Mouse (Mus musculus): Measurements from ENCODE around the gene Map1b. TPM values are rescaled to one million over a fixed set of nuclear protein-coding genes. Genes with fewer than 3 reads are reported as not detected.
A peak's percentile ranks its signal among the peaks of the same experiment; 100 is the strongest.

Map1b gene
- total and polyA plus RNA-seq, 3 experiments, result 2.1 to 14.6 (median 10.2) TPM

GRCm38 (mm10) chr13:99399373-99399772, 117.0 kb downstream of the Map1b start:
- intact Hi-C loops (cut with DNase I), result no loop called here
- Histone ChIP-seq H3K9ac (ENCODE audit: low read depth, low read length) (no peak overlapping the region), H3K79me2 (replicated peaks; ENCODE audit: control insufficient read depth, insufficient read depth, low read length) (no peaks in the 10 kb centered on the region), H3K27me3 (ENCODE audit: control insufficient read depth, insufficient read depth, low read length) (no peaks in the 10 kb centered on the region), H3K4me1 (ENCODE audit: control insufficient read depth, insufficient read depth, low read length) (peaks cover 5% of the 10 kb centered on the region), H3K27ac (no peak overlapping the region), H3K36me3 (ENCODE audit: control insufficient read depth, insufficient read depth, low read length) (no peaks in the 10 kb centered on the region; the same call in 1 of the 2 replicates), H3K4me3 (no peak overlapping the region)
- WGBS, result 77% methylated on average over 4 of the region's 4 CpGs
- no peak for DNase-seq
- TF ChIP-seq POLR2A (IDR thresholded peaks at IDR 0.05; ENCODE audit: insufficient read depth, low read depth, low read length), result no peak
- no peak for TF ChIP-seq EP300 (IDR thresholded peaks at IDR 0.05; ENCODE audit: insufficient read depth, low read depth, low read length)
- TF ChIP-seq CTCF (IDR thresholded peaks at IDR 0.05), result no peak

- WGBS, result 80% methylated on average over 12 of the region's 12 CpGs
Observed at GRCm38 (mm10) chr13:99398149-99398701, 118.1 kb downstream of the Map1b start.

GRCm38 (mm10) chr13:99397228-99397627, 119.1 kb downstream of the Map1b start:
- TF ChIP-seq EP300 (IDR thresholded peaks at IDR 0.05; ENCODE audit: insufficient read depth, low read depth, low read length), result no peak
- TF ChIP-seq POLR2A (IDR thresholded peaks at IDR 0.05; ENCODE audit: insufficient read depth, low read depth, low read length), result no peak
- no peak for TF ChIP-seq CTCF (IDR thresholded peaks at IDR 0.05)
- Histone ChIP-seq H3K4me3 (no peak overlapping the region), H3K27ac (no peak overlapping the region), H3K9ac (ENCODE audit: low read depth, low read length) (no peak overlapping the region), H3K27me3 (ENCODE audit: control insufficient read depth, insufficient read depth, low read length) (no peaks in the 10 kb centered on the region), H3K36me3 (ENCODE audit: control insufficient read depth, insufficient read depth, low read length) (no peaks in the 10 kb centered on the region; the same call in 1 of the 2 replicates), H3K79me2 (replicated peaks; ENCODE audit: control insufficient read depth, insufficient read depth, low read length) (no peaks in the 10 kb centered on the region), H3K4me1 (ENCODE audit: control insufficient read depth, insufficient read depth, low read length) (peaks cover 5% of the 10 kb centered on the region)
- 73% methylated on average over 7 of the region's 7 CpGs for WGBS
- no peak for DNase-seq
- intact Hi-C loops (cut with DNase I), result no loop called here

More at GRCm38 (mm10) chr13:99398149-99398701, 118.1 kb downstream of the Map1b start:
- H3K4me1 ChIP-seq (ENCODE audit: control insufficient read depth, insufficient read depth, low read length), result peaks cover 5% of the 10 kb centered on the region
- TF ChIP-seq POLR2A (IDR thresholded peaks at IDR 0.05; ENCODE audit: insufficient read depth, low read depth, low read length), result no peak
- no peak for TF ChIP-seq CTCF (IDR thresholded peaks at IDR 0.05)
- no peak for TF ChIP-seq EP300 (IDR thresholded peaks at IDR 0.05; ENCODE audit: insufficient read depth, low read depth, low read length)
- no peak overlapping the region for H3K9ac ChIP-seq (ENCODE audit: low read depth, low read length)
- intact Hi-C loops (cut with DNase I), result no loop called here
- H3K27ac ChIP-seq, result peak overlapping the region; percentile 17
- H3K27me3 ChIP-seq (ENCODE audit: control insufficient read depth, insufficient read depth, low read length), result no peaks in the 10 kb centered on the region
- no peaks in the 10 kb centered on the region; the same call in 1 of the 2 replicates for H3K36me3 ChIP-seq (ENCODE audit: control insufficient read depth, insufficient read depth, low read length)
- no peak overlapping the region for H3K4me3 ChIP-seq
- H3K79me2 ChIP-seq (replicated peaks; ENCODE audit: control insufficient read depth, insufficient read depth, low read length), result no peaks in the 10 kb centered on the region
- DNase-seq, result peak; percentile 52 to 63

GRCm38 (mm10) chr13:99395531-99395930, 120.8 kb downstream of the Map1b start:
- Histone ChIP-seq H3K27me3 (ENCODE audit: control insufficient read depth, insufficient read depth, low read length) (no peaks in the 10 kb centered on the region), H3K36me3 (ENCODE audit: control insufficient read depth, insufficient read depth, low read length) (no peaks in the 10 kb centered on the region; the same call in 1 of the 2 replicates), H3K27ac (peak overlapping the region; percentile 68), H3K4me1 (ENCODE audit: control insufficient read depth, insufficient read depth, low read length) (peaks cover 5% of the 10 kb centered on the region), H3K79me2 (replicated peaks; ENCODE audit: control insufficient read depth, insufficient read depth, low read length) (no peaks in the 10 kb centered on the region), H3K4me3 (no peak overlapping the region), H3K9ac (ENCODE audit: low read depth, low read length) (peak overlapping the region; percentile 44; the same call in 1 of the 2 replicates)
- TF ChIP-seq EP300 (IDR thresholded peaks at IDR 0.05; ENCODE audit: insufficient read depth, low read depth, low read length) (no peak), POLR2A (IDR thresholded peaks at IDR 0.05; ENCODE audit: insufficient read depth, low read depth, low read length) (no peak), CTCF (IDR thresholded peaks at IDR 0.05) (no peak)
- no peak for DNase-seq
- intact Hi-C loops (cut with DNase I), result no loop called here
- whole genome bisulfite sequencing, result 61% methylated on average over 12 of the region's 12 CpGs

GRCm38 (mm10) chr13:99394694-99395093, 121.6 kb downstream of the Map1b start:
- peaks cover 5% of the 10 kb centered on the region for H3K4me1 ChIP-seq (ENCODE audit: control insufficient read depth, insufficient read depth, low read length)
- H3K79me2 ChIP-seq (replicated peaks; ENCODE audit: control insufficient read depth, insufficient read depth, low read length), result no peaks in the 10 kb centered on the region
- H3K27me3 ChIP-seq (ENCODE audit: control insufficient read depth, insufficient read depth, low read length), result no peaks in the 10 kb centered on the region
- intact Hi-C loops (cut with DNase I), result no loop called here
- DNase-seq, result no peak
- no peak overlapping the region for H3K9ac ChIP-seq (ENCODE audit: low read depth, low read length)
- peak overlapping the region; percentile 64 for H3K27ac ChIP-seq
- H3K4me3 ChIP-seq, result no peak overlapping the region
- 49% methylated on average over 3 of the region's 3 CpGs for WGBS
- H3K36me3 ChIP-seq (ENCODE audit: control insufficient read depth, insufficient read depth, low read length), result no peaks in the 10 kb centered on the region; the same call in 1 of the 2 replicates
- TF ChIP-seq POLR2A (IDR thresholded peaks at IDR 0.05; ENCODE audit: insufficient read depth, low read depth, low read length), result no peak
- peak; percentile 49 for TF ChIP-seq CTCF (IDR thresholded peaks at IDR 0.05)
- peak; percentile 39; the same call in 1 of the 2 replicates for TF ChIP-seq EP300 (IDR thresholded peaks at IDR 0.05; ENCODE audit: insufficient read depth, low read depth, low read length)

GRCm38 (mm10) chr13:99393128-99393527, 123.2 kb downstream of the Map1b start:
- no peak overlapping the region for H3K27ac ChIP-seq
- no peak overlapping the region for H3K4me3 ChIP-seq
- 77% methylated on average over 3 of the region's 3 CpGs for WGBS
- no peaks in the 10 kb centered on the region for H3K27me3 ChIP-seq (ENCODE audit: control insufficient read depth, insufficient read depth, low read length)
- TF ChIP-seq POLR2A (IDR thresholded peaks at IDR 0.05; ENCODE audit: insufficient read depth, low read depth, low read length), result no peak
- no peak for TF ChIP-seq EP300 (IDR thresholded peaks at IDR 0.05; ENCODE audit: insufficient read depth, low read depth, low read length)
- no peak for TF ChIP-seq CTCF (IDR thresholded peaks at IDR 0.05)
- no peaks in the 10 kb centered on the region; the same call in 1 of the 2 replicates for H3K36me3 ChIP-seq (ENCODE audit: control insufficient read depth, insufficient read depth, low read length)
- peaks cover 3% of the 10 kb centered on the region for H3K4me1 ChIP-seq (ENCODE audit: control insufficient read depth, insufficient read depth, low read length)
- no peak overlapping the region for H3K9ac ChIP-seq (ENCODE audit: low read depth, low read length)
- DNase-seq, result no peak
- H3K79me2 ChIP-seq (replicated peaks; ENCODE audit: control insufficient read depth, insufficient read depth, low read length), result no peaks in the 10 kb centered on the region
- intact Hi-C loops (cut with DNase I), result no loop called here

Measured in heart, adult 2 months (tissue).